Mouse (Mus musculus): ENCODE measurements at regions not wholly inside any gene's neighbourhood (a gene's known extent, or its start where the extent isn't known, plus 50 kb on each side); places are given as distances from the start of the nearest gene placed in this dataset.

- TF ChIP-seq EP300 (IDR thresholded peaks at IDR 0.05; ENCODE audit: insufficient read depth, low read depth, low read length) = no peak
- TF ChIP-seq CTCF (IDR thresholded peaks at IDR 0.05) = no peak
- no peak for TF ChIP-seq POLR2A (IDR thresholded peaks at IDR 0.05; ENCODE audit: insufficient read depth, low read depth, low read length)
These were observed 251.6 kb downstream of the Rnf144a start for GRCm38 (mm10) chr12:26163416-26163815.
